Mouse (Mus musculus) ovary, postnatal 14 days (tissue): ENCODE results near the gene Spats2l.

Source experiments
- DNase-seq: peaks from one replicate; pipeline ENCODE4 v3.0.0; 2022; ENCODE audit warnings: low spot score

The Spats2l gene

DNA sequence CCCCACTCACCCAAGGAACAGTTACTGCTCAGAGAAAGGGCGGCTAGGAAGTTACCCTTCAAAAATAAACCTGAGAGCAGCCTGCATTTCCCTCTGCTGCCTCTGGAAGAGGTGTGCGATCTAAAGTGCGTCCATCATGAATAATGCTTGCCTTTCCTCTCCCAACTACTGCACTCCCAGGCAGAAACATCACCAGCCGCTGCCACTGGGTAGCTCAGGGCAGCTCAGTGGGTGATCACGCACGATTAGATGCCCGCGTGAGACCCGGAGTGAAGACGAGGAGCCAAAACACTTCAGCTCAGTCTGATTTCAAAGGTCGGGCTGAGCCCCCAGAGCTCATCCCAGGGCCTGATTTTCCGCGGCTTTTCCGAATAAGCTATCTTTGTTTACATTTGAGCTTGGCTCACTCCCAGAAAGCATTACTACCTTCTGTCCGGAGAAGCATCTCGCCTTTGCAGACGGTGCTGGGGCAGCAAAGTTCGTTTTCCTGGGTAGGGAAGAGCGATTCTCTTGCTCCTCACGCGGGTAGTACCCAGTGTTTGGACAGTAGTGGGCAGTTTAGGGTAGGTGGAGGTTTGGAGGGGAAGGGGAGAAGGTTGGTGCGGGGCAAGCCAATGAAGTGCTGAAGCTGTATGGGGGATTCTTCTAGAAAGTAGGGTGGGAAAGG lies at the start of gene Spats2l:
Spats2l (plus strand) TSS at position 162 of the 667 bp plus-strand sequence.
- peak; percentile 37 for DNase-seq

DNA sequence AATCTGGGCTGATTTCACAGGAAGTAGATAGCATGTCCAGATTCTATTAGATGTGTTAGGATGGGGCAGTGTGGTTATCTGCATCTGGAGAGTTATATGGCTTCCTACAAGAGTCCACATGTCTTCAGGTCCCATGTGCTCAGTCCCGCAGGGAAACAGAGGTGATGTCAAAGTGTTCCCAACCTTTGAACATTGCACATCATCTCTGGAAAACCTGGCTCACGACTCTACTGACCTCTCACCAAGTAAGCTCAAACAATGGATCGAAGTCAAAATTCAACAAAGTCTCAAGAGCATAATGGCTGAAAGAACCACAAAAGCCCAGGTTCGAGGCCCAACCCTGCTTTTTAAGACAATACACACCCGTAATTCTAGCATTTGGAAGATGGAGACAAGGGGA lies 48.7 kb upstream of the Spats2l start:
- no peak for DNase-seq

DNA sequence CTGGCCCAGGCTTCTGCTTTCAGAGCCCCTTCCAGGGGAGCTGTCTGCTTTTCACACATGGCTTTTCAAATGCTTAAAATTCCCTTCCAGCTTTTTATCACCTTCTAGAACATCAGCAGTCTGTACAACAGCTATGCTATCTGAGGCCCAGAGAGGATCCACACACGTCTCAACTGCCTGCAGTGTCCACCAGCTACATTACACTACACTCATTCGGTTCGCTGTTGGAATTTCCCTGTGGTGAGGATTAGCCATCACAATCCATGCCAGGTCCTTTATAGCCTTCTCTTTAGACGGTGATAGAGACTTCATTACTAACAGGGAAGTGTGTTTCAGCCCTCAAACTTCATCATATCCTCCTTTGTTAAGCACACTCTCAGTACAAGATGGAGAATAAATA lies 38.1 kb upstream of the Spats2l start:
- DNase-seq = no peak

DNA sequence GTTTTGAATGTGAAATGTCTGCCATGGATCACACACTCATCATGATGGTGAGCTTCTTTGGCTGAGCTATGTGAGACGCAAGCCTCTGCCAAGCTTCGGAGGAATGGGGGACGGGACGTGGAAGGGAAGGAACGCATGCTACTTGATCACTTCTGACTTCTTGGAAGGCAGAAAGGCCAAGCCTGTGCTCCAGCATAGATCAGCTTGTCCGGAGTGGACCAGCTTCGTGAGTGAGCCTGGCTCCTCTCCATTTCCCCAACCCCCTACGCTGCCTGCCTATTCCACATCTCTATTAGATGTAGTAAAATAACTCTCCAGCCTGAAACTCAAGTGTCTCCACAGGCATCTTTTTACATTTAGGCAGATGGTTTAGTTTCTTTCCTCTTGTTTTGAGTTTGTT lies 32.2 kb upstream of the Spats2l start:
- no peak for DNase-seq

DNA sequence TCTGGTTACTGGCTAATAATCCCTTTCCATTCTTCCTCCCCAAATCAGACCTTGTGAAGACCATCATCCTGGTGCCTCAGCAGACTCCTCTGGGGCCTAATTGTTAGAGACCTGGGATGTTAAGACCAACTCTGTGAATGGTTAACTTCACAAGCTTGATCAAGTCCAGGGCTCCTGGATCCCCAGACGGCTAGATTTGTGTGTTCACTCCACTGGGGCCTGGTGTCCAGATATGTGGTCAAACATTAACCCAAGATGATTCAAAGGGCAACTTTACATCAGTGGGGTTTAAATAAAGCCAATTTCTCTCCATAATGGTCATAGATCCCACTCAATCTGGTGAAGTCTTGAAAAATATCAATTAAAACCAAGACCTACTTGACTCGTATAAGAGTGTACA lies 31.7 kb upstream of the Spats2l start:
- no peak for DNase-seq

DNA sequence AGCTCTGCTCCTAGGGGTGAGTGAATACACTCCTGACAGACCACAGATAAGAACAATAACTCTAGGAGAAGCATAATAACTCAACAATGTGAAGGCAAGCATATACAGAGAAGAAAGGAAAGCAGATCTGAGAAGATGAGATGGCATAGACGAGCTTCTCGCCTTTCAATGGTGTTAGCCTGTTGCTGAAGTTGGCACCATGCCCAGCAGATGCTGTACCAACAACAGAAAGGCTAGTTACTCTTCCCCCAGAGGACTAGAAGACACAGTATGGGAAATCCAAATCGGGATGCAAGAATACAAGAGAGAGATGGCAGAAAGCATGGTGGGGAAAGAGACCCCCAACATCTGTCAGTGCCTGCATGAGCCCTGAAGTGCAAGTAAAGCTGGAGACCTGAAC lies 22.2 kb upstream of the Spats2l start:
- no peak for DNase-seq

DNA sequence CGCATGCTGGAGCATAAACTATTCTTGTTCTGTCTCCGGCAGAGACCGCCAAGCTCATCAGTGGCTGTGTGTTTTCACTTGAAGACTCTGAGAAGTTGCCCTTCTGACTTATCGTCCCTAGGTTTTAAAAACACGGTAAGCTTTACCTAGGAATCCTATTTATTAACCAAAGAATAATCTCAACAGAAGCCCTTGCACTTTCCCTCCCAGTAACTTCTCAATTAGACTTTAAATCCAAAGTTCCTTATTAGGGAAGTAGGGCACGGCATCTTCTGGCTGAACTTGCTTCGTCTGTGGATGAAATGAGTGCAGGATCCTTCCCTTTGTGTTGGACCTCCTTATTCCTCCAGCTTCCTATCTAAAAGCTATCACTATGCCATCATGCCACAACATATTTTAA lies 7.6 kb upstream of the Spats2l start:
- DNase-seq = no peak

DNA sequence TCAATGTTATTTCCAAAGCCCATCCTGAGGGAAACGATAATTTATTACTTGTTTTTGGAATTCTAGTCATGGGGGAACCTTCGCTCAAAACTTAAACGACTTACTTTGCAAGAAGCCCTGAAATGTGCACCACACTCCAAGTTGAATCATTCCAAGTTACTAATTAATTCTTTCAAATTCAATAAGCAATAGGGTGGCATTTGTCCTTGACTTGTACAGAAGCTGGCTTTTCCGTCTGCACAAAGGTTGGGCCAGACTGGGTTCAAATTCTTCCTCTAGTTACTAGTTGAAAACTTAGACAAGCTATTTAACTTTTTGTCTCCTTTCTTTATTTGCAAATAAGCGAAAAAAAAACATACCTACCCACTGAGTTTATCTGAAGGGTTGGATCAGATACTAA lies 636 bp upstream of the Spats2l start:
- DNase-seq = no peak

DNA sequence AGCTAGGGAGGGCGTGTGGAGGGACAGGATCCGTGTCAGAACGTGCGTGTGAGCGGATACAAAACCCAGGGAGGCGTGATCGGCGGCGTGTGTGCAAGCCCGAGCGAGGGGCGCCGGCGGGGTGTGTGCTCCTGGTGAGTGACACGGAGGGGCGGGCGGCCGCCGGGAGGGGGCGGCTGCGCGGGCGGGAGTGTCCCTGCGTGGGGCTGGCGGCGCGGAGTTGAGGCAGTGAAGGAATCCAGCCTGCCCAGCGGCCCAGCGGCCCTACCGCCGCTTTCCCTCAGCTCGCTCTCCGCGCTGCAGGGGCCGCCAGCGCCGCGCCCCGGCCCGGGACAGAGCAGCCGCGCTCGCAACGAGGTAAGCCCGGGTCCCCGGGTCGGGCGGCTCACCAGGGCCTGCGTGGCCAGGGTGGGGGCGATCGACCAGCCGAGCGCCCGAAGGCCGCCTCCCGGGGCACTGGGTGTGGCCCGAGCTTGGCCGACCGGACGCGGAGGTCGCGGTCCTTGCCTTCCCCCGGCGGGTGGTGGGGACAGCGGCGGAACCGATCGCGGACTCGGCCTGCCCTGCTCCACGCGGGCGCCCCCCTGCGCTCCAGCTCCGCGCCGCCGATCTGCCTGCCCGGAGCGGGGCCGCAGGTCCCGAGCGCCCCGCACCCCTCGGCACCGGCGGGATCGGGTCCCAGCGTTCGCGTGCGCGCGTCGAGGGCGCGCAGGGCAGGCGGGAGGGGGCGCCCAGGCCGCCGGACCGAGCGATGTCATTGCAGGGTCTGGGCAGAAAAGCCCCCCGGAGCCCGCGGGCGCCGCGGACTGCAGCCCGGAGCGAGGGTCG lies 920 bp downstream of the Spats2l start:
- DNase-seq = peak; percentile 61

DNA sequence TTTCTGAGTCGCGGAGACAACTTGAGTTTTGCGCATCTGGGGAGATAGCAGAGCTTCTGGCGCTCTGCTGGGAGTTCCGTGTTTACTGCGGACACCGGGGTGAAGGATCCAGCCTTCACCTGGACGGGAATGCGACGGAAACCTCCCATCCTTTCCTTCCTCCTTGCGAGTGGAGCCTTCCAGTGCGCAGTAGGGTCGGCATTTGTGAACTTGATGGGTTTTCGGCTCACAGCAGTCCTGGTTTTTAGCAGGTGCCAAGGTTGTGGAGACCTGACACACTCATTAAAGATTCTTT lies 1.5 kb downstream of the Spats2l start:
- DNase-seq = peak; percentile 13

DNA sequence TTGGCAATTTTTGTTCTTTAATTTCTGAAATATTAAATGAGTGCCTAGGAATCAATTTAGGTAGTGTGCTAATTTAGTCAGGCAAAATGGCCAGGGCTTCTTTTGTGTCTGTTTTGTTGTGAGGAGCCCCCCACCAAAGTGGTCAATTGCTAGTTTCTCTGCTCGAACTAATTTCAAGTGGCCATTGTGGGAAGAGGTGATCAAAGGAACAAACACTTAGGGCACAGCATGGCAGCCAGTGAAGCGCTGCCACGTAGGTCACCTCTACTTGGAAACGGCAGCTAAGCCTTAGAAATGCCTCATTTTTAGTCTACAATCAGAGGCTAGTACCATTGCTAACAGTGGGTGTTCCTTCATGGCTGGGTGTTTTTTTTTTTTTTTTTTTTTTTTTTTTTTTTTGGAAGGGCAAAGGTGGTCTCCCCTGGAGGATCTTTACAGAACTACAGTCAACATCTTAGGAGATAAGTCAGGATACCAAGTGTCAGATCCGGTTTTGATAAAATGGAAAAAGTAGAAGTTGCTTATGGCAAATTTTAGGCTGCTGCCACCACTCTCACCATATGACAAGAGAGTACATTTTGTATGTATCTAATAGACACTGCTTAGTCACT lies 2.8 kb downstream of the Spats2l start:
- no peak for DNase-seq

DNA sequence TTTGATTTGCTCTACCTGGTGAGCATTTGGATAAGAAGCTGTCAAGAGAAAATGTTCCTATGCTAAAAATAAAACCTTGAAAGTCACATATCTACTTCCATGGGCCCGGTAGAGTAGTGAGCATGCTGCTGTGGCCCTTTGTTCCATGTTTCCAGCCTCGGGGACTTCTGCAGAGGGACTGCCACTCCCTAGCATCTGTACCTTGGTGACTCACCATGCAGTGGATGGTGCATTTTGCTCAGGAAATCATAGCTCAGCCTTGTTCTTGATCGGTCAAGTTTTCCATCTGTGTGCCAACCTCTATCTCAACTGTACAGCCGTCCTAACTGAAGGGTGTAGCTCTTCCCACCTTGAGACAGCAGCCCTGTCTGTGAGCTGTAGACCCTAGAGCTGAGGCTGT lies 10.3 kb downstream of the Spats2l start:
- DNase-seq = no peak

DNA sequence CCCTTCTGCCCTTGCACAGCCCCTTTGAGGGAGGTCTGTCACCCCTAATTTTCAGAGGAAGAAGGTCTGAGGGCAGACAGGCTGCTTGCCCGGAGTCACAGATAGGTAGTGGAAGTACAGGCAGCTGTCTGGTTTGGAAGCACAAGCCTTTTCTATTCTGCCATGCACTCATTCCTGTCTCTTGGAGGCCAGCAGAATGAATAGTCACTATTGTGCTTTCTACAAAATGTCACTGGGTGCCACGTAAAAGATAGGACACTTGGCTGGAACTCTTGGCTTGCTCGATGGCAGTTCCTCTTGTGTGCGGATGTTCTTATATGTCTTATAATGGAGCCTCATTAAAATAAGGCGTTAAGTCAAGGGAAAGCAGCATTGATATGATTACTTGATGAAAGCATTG lies 15.9 kb downstream of the Spats2l start:
- DNase-seq = no peak

DNA sequence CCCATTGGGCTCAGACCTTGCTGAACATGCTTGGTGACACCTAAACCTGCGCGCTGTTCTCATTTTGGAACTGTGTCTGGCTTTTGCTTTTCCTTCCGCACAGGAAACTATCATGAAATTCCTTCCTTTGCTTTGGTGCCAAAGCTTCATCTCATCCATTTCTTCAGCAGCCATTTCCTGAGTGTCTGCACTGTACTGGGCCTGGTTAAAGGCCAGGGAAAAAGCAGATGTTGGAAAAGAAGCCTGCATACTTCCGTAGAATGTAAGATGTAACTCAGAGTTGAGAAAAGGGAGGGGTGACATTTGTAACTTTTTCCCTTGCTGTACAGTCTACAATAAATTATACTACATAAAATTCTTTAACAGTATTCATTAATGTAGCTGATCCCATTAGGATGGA lies 18.2 kb downstream of the Spats2l start:
- no peak for DNase-seq

DNA sequence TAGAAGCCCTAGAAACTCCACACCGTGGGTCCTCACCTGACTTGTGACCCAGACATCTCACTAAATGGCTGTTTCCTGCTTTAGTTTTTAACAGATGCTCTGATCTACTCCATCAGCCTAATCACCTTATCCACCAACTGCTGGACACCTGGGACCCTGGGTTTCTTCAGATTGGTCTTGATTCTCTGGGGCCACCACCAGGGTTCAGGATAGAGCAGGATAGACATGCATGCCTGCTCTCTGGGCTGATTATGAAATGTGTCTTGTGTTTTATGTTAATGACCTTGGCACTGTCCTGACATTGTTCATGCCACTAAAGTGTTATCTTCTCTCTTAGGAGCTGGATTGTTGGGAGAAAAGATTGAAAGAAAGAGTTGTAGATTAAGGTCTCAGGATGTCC lies 21.9 kb downstream of the Spats2l start:
- DNase-seq = no peak

DNA sequence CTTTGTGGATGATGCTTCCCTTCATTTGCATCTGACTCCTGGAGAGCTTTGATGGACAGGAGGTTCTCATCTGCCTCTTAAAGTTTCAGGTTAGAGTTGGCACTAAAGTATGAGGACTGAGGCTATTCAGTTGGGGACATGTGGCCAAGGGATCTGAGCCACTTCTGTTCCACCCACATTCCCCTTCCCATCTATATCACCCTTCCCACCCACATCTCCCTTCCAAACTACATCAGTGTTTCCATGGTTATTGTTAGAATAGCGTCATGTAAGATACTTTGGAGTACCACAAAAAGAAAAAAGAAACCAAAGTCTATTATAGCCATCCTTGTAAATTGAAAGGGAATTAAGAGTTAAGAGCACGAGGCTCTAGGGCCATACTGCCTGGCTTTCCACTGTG lies 25.4 kb downstream of the Spats2l start:
- no peak for DNase-seq

DNA sequence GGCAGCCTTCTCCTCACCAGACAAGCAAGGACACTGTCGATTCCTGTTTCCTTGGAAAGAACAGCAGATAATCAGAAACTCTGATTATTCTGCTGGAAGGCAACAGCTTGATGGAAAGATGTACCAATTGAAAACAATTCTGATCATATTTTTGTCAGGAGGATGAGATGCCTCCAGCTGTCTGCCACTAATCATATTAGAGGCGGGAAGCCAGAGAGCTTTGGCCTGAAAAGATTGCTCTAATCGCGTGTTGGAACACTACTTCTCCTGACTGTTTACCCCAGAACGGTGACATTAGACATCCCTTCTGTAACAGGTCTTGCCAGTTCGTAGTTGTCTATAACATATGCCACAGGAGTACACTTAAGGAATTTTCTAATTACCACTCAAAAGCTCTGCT lies 26.9 kb downstream of the Spats2l start:
- no peak for DNase-seq

DNA sequence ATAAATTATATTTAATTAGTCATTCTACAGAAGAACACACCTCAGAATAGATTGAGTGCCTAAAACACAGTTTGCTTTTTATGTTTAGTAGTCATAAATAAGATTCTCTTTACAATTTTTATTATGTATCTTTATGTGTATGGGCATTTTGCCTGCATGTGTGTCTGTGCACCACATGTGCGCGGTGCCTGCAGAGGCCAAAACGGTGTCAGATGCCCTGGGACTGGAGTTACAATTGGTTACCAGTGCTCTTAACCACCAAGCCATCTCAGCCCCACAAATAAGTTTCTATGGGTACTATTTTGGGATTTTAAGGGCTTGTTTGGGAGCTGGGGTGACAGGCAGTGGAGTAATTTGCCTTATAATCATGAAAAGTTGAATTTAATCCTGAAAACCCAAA lies 32.2 kb downstream of the Spats2l start:
- DNase-seq = no peak

DNA sequence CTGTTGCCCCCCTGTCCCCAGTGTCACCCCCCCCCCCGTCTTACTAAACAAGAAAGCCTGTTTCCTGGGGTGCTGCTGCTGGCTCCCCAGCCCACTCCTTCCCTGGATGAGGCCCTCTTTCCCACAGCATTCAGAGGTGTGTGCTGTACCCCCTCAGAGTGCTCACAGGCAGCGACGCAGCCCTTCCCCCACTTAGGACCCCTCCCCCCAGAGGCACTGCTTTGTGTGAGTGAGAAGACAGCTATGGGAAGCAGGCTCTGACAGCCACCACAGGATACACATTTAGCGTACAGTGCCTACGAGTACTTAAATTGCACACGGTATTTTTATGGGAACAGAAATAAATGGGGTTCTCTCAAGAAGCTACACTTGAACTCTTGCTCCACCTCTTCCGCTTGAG lies 33.9 kb downstream of the Spats2l start:
- no peak for DNase-seq

DNA sequence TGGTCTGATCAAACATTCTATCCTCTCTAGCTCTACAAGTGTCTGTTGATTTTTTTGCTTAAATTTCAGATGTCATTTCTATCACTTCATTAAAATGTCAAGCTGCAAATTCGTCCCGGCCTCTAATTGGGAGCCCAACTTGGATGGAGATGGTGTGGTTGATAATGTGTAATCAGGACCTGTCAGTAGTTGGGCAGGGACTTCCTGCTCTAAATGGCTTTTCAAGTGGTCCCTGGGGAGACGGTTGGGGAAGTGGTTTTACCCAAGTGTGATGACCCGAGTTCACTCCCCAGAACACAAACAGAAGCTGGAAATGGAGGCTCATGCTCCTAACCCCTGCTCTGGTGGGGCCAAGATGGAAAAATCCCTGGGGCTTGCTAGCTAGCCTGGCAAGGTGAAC lies 36.3 kb downstream of the Spats2l start:
- no peak for DNase-seq

DNA sequence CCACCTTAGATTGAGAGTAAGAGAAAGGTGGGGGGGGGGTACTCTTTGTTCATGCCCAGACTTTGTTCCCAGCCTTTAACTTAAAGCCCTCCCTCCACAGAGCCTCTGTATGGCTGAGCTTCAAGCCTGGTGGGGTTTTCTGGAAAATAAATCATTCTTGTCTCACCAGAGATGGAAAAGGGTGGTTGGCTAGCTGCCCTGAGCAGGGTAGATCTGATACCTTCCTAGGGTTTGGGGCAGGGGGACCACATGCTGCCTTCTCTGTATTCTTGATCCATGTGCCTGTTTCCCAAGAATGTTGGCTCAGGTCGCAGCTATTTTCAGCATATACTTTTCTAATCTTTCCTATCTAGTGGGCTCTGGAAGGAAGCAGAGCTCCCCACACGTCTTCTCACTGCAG lies 43.1 kb downstream of the Spats2l start:
- DNase-seq = no peak

DNA sequence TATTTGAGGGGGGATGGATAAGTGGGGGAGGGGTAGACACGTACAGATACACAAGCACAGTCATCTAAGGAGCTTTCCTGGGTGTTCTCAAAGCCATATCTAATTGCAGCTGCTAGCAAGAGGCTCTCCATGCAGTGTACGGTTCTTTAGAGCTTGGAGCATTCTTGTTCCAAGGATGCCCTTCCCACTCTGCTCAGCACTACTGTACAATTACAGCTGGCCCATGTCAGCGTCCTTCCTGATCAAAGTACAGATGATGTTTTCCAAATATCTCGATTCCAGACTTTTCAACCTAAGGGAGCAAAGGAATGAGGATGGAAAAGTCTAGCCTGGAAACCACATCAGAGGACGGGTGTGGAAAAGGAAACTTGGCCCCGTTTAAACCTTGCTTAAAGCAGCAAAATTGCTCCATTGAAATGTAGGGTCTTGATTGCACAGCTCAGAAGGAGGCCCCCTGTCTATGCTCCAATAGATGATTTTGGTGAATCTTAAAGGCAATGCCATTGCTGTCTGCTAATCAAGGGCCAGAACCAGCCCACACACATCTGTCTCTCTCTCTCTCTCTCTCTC lies 46.6 kb downstream of the Spats2l start:
- DNase-seq = no peak
